Mouse (Mus musculus) urinary bladder, postnatal 14 days (tissue): ENCODE data around the gene Ankmy1.
A peak's percentile ranks its signal among the peaks of the same experiment; 100 is the strongest.

ENCODE experiments used
- DNase-seq: peaks from one replicate; pipeline ENCODE4 v3.0.0; 2021; ENCODE audit warnings: low spot score

Gene Ankmy1

GRCm38 (mm10) chr1:92902786-92903185 is at the start of gene Ankmy1:
Gene Ankmy1, minus strand, starts transcription at chr1:92902906.
- peak; percentile 55 for DNase-seq

DNA sequence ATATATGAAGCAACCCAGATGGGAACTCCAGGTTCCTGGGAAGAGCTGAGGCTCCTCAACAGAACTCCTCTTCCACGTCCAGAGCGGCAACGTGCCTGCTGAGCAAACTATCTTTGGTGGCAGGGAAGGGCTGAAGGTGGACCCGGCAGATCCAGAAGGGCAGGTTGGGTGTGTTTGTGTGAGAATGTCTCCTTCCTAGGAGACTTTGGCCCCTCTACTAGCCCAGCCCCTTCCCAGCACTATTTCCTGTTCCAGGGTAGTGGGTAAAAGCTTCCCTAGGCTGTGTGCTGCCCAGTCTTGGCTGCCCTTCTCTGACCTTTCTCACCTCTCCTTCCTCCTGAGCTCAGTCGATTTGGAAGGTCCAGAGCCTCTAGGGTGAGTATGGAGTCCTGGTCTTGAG is 47.9 kb upstream of the Ankmy1 start, which contains the start of gene Gpr35:
Gpr35 (plus strand) TSS at position 259 of the 400 bp plus-strand sequence.
- DNase-seq: peak; percentile 49

DNA sequence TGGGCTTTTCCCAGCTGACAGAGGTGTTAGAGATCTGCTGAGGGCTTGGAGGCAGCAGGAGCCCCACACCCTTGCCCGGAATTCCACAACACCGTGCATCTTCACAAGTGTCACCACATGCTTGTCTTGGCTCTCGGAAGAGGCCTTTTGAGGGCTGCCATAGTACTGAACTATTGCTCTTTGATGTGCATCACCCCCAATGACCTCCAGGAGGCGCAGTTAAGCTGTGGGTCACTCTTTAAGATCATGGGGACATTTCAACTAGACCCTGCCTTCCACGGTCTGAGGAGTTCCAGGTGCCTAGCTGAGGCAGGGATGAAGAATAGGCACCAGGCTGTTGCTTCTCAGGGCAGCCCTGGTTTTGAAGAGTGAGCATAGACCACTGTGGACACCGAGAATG is 46.7 kb upstream of the Ankmy1 start:
- DNase-seq: no peak

DNA sequence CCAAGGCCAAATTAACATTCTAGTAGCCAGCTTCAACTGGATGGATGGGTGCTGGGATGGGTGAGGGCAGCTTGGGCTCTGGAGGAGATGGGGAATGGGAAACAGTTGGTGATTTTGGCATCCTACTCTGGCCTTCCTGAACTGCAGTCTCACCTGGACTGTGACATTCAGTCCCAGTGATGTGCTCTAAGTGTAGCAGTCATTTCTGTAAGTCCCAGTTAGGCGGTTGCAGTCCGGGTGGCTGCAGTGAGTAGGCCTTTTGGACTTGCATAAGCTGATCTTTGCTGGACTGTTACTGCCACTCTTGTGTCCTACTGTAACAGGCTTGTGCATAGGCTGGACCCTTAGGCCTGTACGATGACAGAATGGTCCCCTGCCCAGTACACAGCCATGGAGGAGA is 45.3 kb upstream of the Ankmy1 start:
- no peak for DNase-seq

GRCm38 (mm10) chr1:92943219-92943989 is 40.7 kb upstream of the Ankmy1 start:
- no peak for DNase-seq

DNA sequence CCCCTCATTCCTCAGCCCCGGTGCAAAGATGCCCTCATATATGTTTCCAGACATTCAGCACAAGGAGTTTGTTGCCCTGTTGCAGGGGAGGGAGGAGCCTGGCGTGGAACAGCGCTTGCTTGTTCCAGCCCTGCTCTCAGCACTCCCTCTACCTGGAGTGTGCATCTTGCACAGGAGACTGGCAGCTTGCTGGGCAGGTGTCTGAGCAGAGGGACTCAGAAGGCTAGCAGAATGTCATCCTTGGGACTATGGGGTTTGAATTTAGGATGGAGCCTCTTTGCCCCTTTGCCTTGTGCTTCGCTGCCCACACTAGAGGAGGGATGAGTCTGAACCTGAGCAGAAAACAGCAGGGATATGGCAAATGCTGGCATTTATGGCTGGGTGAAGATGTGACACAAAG is 37.0 kb upstream of the Ankmy1 start:
- DNase-seq: no peak

GRCm38 (mm10) chr1:92937797-92938196 is 35.1 kb upstream of the Ankmy1 start:
- no peak for DNase-seq

GRCm38 (mm10) chr1:92936467-92936866 is 33.8 kb upstream of the Ankmy1 start:
- DNase-seq: no peak

GRCm38 (mm10) chr1:92935977-92936376 is 33.3 kb upstream of the Ankmy1 start:
- DNase-seq: no peak

DNA sequence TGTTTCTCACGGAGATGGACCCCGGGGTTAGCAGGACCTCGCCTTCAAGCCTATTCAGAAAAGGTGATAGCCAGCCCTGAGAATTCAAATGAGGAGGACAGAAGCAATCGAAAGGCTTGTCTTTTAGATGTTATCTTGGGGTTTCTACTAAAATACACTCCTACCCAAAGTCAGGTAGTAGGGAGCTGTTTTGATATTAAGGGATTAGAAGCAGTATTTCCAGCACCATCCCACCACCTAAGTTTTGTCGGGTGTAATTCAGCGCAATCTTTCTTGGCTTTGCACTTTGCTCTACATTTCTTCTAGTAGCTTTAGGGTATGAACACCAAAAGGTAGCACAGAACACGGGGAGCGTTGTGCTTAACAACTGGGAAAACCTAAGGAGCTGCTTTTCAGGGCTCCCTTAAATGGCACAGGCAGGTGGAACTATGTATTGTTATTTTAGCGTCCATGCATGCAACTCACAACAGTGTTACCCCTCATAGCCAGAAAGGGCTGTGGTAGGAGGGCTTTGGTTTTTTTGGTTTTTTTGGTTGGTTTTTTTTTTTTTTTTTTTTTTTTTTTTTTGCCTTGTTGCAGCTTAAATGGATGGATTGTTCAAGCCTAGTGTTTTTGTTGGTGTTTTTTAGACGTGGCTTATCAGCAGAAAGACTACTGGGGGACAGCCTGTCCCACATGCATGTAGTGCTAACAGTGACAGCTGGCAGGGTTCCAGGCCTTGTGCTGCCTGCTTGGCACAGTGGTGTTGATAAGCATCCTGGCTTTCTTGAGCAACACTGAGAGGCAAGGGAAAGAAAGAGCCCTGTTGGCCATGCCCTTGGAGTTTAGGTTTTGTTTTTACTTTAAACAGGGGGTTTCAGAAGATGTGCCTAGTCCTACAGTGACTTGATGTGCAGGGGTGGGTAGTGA is 32.6 kb upstream of the Ankmy1 start:
- DNase-seq: peak; percentile 70

GRCm38 (mm10) chr1:92934182-92934827 is 31.6 kb upstream of the Ankmy1 start, which contains the start of gene Capn10:
Gene Capn10, plus strand, starts transcription at chr1:92934376.
- peak; percentile 92 for DNase-seq

- no peak for DNase-seq
These were observed 30.9 kb upstream of the Ankmy1 start for GRCm38 (mm10) chr1:92933611-92934010.

- DNase-seq: no peak
These were observed 27.5 kb upstream of the Ankmy1 start for GRCm38 (mm10) chr1:92930171-92930706.

GRCm38 (mm10) chr1:92921496-92921895 is 18.8 kb upstream of the Ankmy1 start:
- no peak for DNase-seq

- DNase-seq: no peak
These were observed 17.9 kb upstream of the Ankmy1 start for GRCm38 (mm10) chr1:92920474-92921200.

DNA sequence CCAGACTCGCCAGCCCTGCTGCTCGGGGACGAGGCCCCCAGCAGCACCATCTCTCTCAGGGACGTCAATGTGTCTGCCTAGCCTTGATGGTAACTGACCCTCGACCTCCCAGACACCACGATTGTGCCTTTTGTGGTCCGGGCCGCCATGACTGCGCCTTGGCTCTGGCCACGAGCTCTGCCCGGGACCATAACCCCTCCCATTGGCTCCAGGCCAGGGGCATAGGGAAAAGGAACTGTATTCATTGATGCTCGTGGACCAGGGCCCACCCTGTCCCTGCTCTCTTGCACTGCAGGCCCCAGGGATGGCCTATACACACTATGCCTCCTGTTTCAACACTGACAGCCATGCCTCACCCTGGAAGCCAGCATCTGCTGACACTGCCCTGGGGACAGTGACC is 17.1 kb upstream of the Ankmy1 start:
- no peak for DNase-seq

- no peak for DNase-seq
These were observed 16.4 kb upstream of the Ankmy1 start for GRCm38 (mm10) chr1:92919151-92919550.

DNA sequence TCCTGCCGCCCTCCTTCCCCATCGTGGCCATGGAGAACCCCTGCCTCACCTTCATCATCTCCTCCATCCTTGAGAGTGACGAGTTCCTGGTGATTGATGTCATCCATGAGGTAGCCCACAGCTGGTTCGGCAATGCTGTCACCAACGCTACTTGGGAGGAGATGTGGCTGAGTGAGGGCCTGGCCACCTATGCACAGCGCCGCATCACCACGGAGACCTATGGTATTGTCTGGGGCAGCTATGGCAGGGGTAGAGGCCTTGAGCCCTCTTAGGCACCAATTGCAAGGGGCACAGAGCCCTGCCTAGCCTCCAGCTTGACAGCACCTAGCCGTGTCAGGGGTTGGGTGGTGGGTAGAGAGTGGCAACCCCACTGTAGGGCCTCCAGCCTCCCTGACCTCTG is 14.0 kb upstream of the Ankmy1 start:
- no peak for DNase-seq

GRCm38 (mm10) chr1:92914993-92915392 is 12.3 kb upstream of the Ankmy1 start:
- DNase-seq: no peak

DNA sequence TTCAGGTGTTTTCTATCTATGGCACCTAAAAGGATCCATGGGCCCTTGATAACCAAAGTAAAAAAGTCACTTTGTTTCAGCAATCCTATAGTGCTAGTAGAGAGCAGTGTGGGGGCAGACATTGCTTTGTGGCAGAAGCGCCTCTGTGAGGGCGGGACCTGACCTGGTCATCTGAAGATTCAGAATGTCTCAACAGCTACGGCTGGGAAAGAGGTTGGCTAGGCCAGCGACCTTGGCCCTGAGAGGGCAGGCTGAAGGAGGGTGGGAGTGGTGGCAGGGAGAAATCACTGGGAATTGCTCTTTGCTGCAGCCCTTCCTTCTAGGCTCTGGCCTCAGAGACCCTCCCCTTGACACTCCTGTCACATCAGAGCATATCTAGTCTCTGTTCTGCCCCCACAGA is 11.5 kb upstream of the Ankmy1 start:
- DNase-seq: no peak

DNA sequence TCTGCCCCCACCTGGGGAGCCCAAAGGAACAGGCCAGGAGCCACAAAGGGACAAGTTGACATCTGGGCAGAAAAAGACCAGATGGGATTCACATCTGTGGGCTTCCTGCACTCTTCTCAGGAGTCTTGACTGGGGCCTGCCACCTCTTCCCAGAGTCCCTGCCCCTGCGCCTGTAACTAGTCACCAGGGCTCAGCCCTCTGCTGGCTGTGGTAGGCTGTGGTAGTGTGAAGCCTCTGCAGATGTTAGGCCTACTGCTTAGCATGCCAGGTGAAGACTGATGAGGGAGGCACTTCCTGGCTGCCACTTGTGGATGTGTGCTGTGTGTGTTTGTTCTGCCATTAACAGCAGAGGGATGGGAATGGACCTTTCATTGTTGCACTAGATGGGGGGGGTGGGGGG is 9.6 kb upstream of the Ankmy1 start:
- DNase-seq: no peak
